Mouse (Mus musculus) intestine, embryonic 15.5 days (tissue): Measurements from ENCODE around the gene Lsr. TPM values are rescaled to one million over a fixed set of nuclear protein-coding genes. Genes with fewer than 3 reads are reported as not detected.

ENCODE experiments used
- ATAC-seq: fragments of 200-750 bp; cut with Nextera tagmentation; 2 replicates; pipeline ENCODE4 v1.8.0; 2017; ENCODE audit warnings: moderate TSS enrichment, moderate library complexity
- H3K27ac ChIP-seq: fragments of 300-500 bp; sonication (generic); 2 replicates; pipeline ENCODE4 v1.5.1; 2015; ENCODE audit warnings: mild to moderate bottlenecking, inconsistent platforms
- H3K27me3 ChIP-seq: fragments of 300-500 bp; sonication (generic); replicated peaks from 2 replicates; pipeline ENCODE4 v1.6.1; 2015; ENCODE audit warnings: inconsistent platforms
- H3K36me3 ChIP-seq: fragments of 300-500 bp; sonication (generic); 2 replicates; pipeline ENCODE4 v1.6.1; 2015; ENCODE audit warnings: inconsistent platforms
- H3K4me1 ChIP-seq: fragments of 300-500 bp; sonication (generic); replicated peaks from 2 replicates; pipeline ENCODE4 v1.6.1; 2015; ENCODE audit warnings: inconsistent platforms
- H3K4me2 ChIP-seq: fragments of 300-500 bp; sonication (generic); replicated peaks from 2 replicates; pipeline ENCODE4 v1.6.1; 2015; ENCODE audit warnings: mild to moderate bottlenecking, inconsistent platforms
- H3K4me3 ChIP-seq: fragments of 300-500 bp; sonication (generic); replicated peaks from 2 replicates; pipeline ENCODE4 v1.5.1; 2015; ENCODE audit warnings: inconsistent platforms
- H3K9ac ChIP-seq: fragments of 300-500 bp; sonication (generic); 2 replicates; pipeline ENCODE4 v1.6.1; 2015; ENCODE audit warnings: inconsistent platforms
- H3K9me3 ChIP-seq: fragments of 300-500 bp; sonication (generic); 2 replicates; pipeline ENCODE4 v1.6.1; 2016; ENCODE audit warnings: inconsistent platforms
- WGBS: fragments of 180-500 bp; shearing (Covaris S2); methylation state at CpG from one replicate; pipeline ENCODE4 v1.1.7; 2015; 5-methylcytosine and 5-hydroxymethylcytosine counted together
- polyA plus RNA-seq: library from polyadenylated mRNA; unstranded; fragments of >200 nt; fragmentation: Nextera tagmentation; extraction: Ambion mirVana; gene quantifications from 2 replicates; pipeline ENCODE4 v1.2.1, GENCODE M21; 2015

Lsr gene
- polyA plus RNA-seq, 1 experiment from 2014 or later, result 146 TPM

- no peak for ATAC-seq
- Histone ChIP-seq H3K9me3 (no peaks in the 10 kb centered on the region), H3K27me3 (no peaks in the 10 kb centered on the region), H3K9ac (no peak overlapping the region), H3K4me3 (no peak overlapping the region), H3K4me2 (no peak overlapping the region), H3K4me1 (0 out of 2 replicates have a peak, but pooled peaks cover 2% of the 10 kb centered on the region), H3K36me3 (no peaks in the 10 kb centered on the region), H3K27ac (no peak overlapping the region)
- 32% methylated on average over 6 of the region's 6 CpGs for WGBS
Measured at GRCm38 (mm10) chr7:30916713-30917112, 56.6 kb downstream of the Lsr start.

DNA sequence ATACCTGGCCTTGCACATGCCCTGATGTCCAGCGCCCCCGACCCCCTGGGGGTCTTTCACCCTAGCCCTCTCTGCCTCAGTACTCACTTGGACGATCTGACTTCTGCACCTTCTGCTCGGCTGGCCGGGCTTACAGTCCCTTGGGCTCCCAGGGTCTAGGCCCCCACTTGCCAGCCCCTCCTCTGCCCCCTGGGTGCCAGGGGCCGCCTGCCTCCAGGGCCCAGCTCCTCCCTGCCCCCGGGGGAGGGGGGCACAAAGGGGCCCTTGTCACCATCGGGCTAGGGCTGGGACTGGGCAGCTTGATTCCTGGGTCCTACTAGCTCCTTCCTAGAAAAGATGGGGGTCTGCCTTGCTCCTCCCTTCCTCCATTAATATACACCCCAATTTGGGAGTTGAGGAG, 58.5 kb downstream of the Lsr start, which contains the start of gene Mag:
Mag (minus strand) TSS at position 142 of the 400 bp plus-strand sequence.
- Histone ChIP-seq H3K4me2 (no peak within 1 kb of the TSS), H3K27ac (no peak within 1 kb of the TSS), H3K4me1 (0 out of 2 replicates have a peak, but pooled peaks cover 2% of the 10 kb centered on the region), H3K4me3 (no peak within 1 kb of the TSS), H3K27me3 (no peaks in the 10 kb centered on the region), H3K36me3 (no peaks in the 10 kb centered on the region), H3K9me3 (no peaks in the 10 kb centered on the region), H3K9ac (no peak within 1 kb of the TSS)
- no peak for ATAC-seq
- 75% methylated on average over 8 of the region's 8 CpGs for whole genome bisulfite sequencing

- Histone ChIP-seq H3K4me2 (no peak overlapping the region), H3K36me3 (no peaks in the 10 kb centered on the region), H3K27ac (no peak overlapping the region), H3K9ac (no peak overlapping the region), H3K9me3 (no peaks in the 10 kb centered on the region), H3K4me1 (0 out of 2 replicates have a peak, but pooled peaks cover 9% of the 10 kb centered on the region), H3K27me3 (no peaks in the 10 kb centered on the region), H3K4me3 (no peak overlapping the region)
- WGBS, result 69% methylated on average over 6 of the region's 6 CpGs
- no peak for ATAC-seq
Measured at GRCm38 (mm10) chr7:30909773-30910172, 63.5 kb downstream of the Lsr start.

DNA sequence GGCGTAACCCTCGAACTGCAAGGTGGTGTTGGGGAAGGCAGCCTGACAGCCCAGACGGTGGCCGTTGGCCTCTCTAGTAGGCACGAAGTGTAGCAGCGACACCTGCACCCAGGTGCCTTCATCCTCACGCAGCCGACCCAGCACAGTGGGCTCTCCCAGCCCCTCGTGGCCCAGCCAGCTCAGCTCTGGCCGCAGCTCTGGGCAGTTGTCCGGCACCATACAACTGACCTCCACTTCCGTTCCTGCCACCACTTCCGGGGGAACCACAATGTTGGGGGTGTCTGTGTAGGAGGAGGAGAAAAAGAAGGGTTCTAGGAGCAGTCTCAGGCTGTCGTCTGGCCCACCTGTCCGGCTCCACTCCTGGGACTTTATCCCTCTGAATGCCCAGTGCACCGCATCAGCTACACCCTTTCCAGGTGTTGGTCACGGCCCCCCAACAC, 64.3 kb downstream of the Lsr start:
- H3K27me3 ChIP-seq, result no peaks in the 10 kb centered on the region
- H3K4me2 ChIP-seq, result peak overlapping the region; percentile 62
- H3K9me3 ChIP-seq, result no peaks in the 10 kb centered on the region
- WGBS, result 17% methylated on average over 17 of the region's 17 CpGs
- H3K27ac ChIP-seq, result no peak overlapping the region
- ATAC-seq, result 0 out of 2 replicates have a peak, but pooled peaks have one; percentile 9
- H3K36me3 ChIP-seq, result no peaks in the 10 kb centered on the region
- 0 out of 2 replicates have a peak, but pooled peaks cover 7% of the 10 kb centered on the region for H3K4me1 ChIP-seq
- H3K9ac ChIP-seq, result no peak overlapping the region
- peak overlapping the region; percentile 9; the same call in 1 of the 2 replicates for H3K4me3 ChIP-seq

GRCm38 (mm10) chr7:30908277-30908991, 64.8 kb downstream of the Lsr start:
- Histone ChIP-seq H3K27ac (no peak overlapping the region), H3K27me3 (no peaks in the 10 kb centered on the region), H3K9me3 (no peaks in the 10 kb centered on the region), H3K4me3 (peak overlapping the region; percentile 9), H3K36me3 (no peaks in the 10 kb centered on the region), H3K9ac (no peak overlapping the region), H3K4me2 (peak overlapping the region; percentile 62), H3K4me1 (0 out of 2 replicates have a peak, but pooled peaks cover 7% of the 10 kb centered on the region)
- peak; percentile 80 for ATAC-seq
- WGBS, result 2% methylated on average over 25 of the region's 26 CpGs

Other genes starting within 250 kb of the Lsr start
- gene Tmem147, start 243.9 kb downstream of the Lsr start, polyA plus RNA-seq, result 220 and 257 TPM in 2 replicates
- 0.10 and 0.33 TPM in 2 replicates for gene Gapdhs, start 229.8 kb downstream of the Lsr start, polyA plus RNA-seq
- gene Sbsn, start 222.0 kb downstream of the Lsr start, polyA plus RNA-seq, result 1.4 TPM in 2 replicates
- gene Dmkn, start 209.7 kb downstream of the Lsr start, polyA plus RNA-seq, result 4.6 and 5.3 TPM in 2 replicates
- gene Krtdap, start 185.6 kb downstream of the Lsr start, polyA plus RNA-seq, result 1.9 and 2.8 TPM in 2 replicates
- gene Ffar2, start 149.7 kb downstream of the Lsr start, polyA plus RNA-seq, result 10.9 and 15.5 TPM in 2 replicates
- gene Ffar3, start 117.3 kb downstream of the Lsr start, polyA plus RNA-seq, result 0.54 and 0.83 TPM in 2 replicates
- 0.25 and 0.27 TPM in 2 replicates for gene Ffar1, start 111.9 kb downstream of the Lsr start, polyA plus RNA-seq
- 0.38 and 0.59 TPM in 2 replicates for gene Cd22, start 93.1 kb downstream of the Lsr start, polyA plus RNA-seq
- gene Mag, start 58.6 kb downstream of the Lsr start, polyA plus RNA-seq, result 0.24 and 0.40 TPM in 2 replicates
- gene Hamp2, start 48.8 kb downstream of the Lsr start, polyA plus RNA-seq, result not detected in 2 replicates
- 0.41 TPM in 1 of 2 replicates, not detected in the other for gene Hamp, start 29.4 kb downstream of the Lsr start, polyA plus RNA-seq
- 17.5 and 18.1 TPM in 2 replicates for gene Usf2, start 16.7 kb downstream of the Lsr start, polyA plus RNA-seq
- gene Fam187b, start 326 bp upstream of the Lsr start, polyA plus RNA-seq, result 10.1 and 11.4 TPM in 2 replicates
- gene Fxyd5, start 69.0 kb upstream of the Lsr start, polyA plus RNA-seq, result 21.7 and 29.8 TPM in 2 replicates
- 20.3 and 20.7 TPM in 2 replicates for gene Fxyd7, start 78.0 kb upstream of the Lsr start, polyA plus RNA-seq
- 64.5 and 80.1 TPM in 2 replicates for gene Fxyd1, start 83.7 kb upstream of the Lsr start, polyA plus RNA-seq
- 1.5 TPM in 2 replicates for gene Lgi4, start 85.9 kb upstream of the Lsr start, polyA plus RNA-seq
- gene Fxyd3, start 103.2 kb upstream of the Lsr start, polyA plus RNA-seq, result 70.8 and 77.4 TPM in 2 replicates
- 37.9 and 47.0 TPM in 2 replicates for gene Hpn, start 141.8 kb upstream of the Lsr start, polyA plus RNA-seq
- gene Scn1b, start 153.5 kb upstream of the Lsr start, polyA plus RNA-seq, result 1.6 and 1.8 TPM in 2 replicates
- 41.6 and 44.2 TPM in 2 replicates for gene Gramd1a, start 182.4 kb upstream of the Lsr start, polyA plus RNA-seq